Mouse (Mus musculus) kidney, postnatal 14 days (tissue): ENCODE data around the gene Fam178b.
A peak's percentile ranks its signal among the peaks of the same experiment; 100 is the strongest.

Experiments used
- DNase-seq: peaks from one replicate; pipeline ENCODE4 v3.0.0; 2022; ENCODE audit warnings: mixed read lengths

The Fam178b gene

GRCm38 (mm10) chr1:36682620-36683355 is at the start of gene Fam178b:
Gene Fam178b, minus strand, starts transcription at chr1:36683183.
- DNase-seq, result no peak

GRCm38 (mm10) chr1:36724057-36724431 is 41.1 kb upstream of the Fam178b start:
- DNase-seq, result no peak

GRCm38 (mm10) chr1:36723146-36724056 is 40.4 kb upstream of the Fam178b start:
- DNase-seq, result no peak

- DNase-seq, result no peak
Observed at GRCm38 (mm10) chr1:36718786-36719185, 35.8 kb upstream of the Fam178b start.

- no peak for DNase-seq
Observed at GRCm38 (mm10) chr1:36714311-36714710, 31.3 kb upstream of the Fam178b start, which contains the start of gene Actr1b. Gene Actr1b, minus strand, starts transcription at chr1:36714422.

- DNase-seq, result no peak
Observed at GRCm38 (mm10) chr1:36711104-36711503, 28.1 kb upstream of the Fam178b start.

- DNase-seq, result peak; percentile 99
Observed at GRCm38 (mm10) chr1:36709854-36710280, 26.9 kb upstream of the Fam178b start, which contains the start of gene 4933424G06Rik. Gene 4933424G06Rik, plus strand, starts transcription at chr1:36710149.

GRCm38 (mm10) chr1:36709055-36709853 is 26.3 kb upstream of the Fam178b start:
- DNase-seq, result peak; percentile 43

GRCm38 (mm10) chr1:36708626-36709025 is 25.6 kb upstream of the Fam178b start:
- no peak for DNase-seq

GRCm38 (mm10) chr1:36707797-36708196 is 24.8 kb upstream of the Fam178b start:
- no peak for DNase-seq

GRCm38 (mm10) chr1:36707166-36707565 is 24.2 kb upstream of the Fam178b start:
- no peak for DNase-seq

GRCm38 (mm10) chr1:36697030-36697429 is 14.0 kb upstream of the Fam178b start:
- DNase-seq, result no peak

- DNase-seq, result no peak
Observed at GRCm38 (mm10) chr1:36696411-36696810, 13.4 kb upstream of the Fam178b start.

GRCm38 (mm10) chr1:36694871-36695270 is 11.9 kb upstream of the Fam178b start:
- DNase-seq, result no peak

- peak; percentile 98 for DNase-seq
Observed at GRCm38 (mm10) chr1:36691271-36692155, 8.5 kb upstream of the Fam178b start, which contains the start of gene Cox5b. Gene Cox5b, plus strand, starts transcription at chr1:36691449.

GRCm38 (mm10) chr1:36690671-36691235 is 7.8 kb upstream of the Fam178b start:
- DNase-seq, result no peak

GRCm38 (mm10) chr1:36683810-36684467 is 956 bp upstream of the Fam178b start:
- DNase-seq, result peak; percentile 89

- DNase-seq, result no peak
Observed at GRCm38 (mm10) chr1:36680893-36681292, 2.1 kb downstream of the Fam178b start.

- no peak for DNase-seq
Observed at GRCm38 (mm10) chr1:36674936-36675335, 8.0 kb downstream of the Fam178b start.

GRCm38 (mm10) chr1:36672648-36673350 is 10.2 kb downstream of the Fam178b start:
- DNase-seq, result no peak
